Mouse (Mus musculus) heart, postnatal 0 days (tissue): ENCODE data around the gene Hist2h4.

ENCODE experiments used
- CTCF ChIP-seq: IDR thresholded peaks from 2 replicates; pipeline ENCODE4 v1.5.1; 2016; ENCODE audit warnings: antibody characterized with exemption, control low read depth, low read depth
- EP300 ChIP-seq: IDR thresholded peaks from 2 replicates; pipeline ENCODE4 v1.6.1; 2016; ENCODE audit warnings: antibody characterized with exemption, low read depth

DNA sequence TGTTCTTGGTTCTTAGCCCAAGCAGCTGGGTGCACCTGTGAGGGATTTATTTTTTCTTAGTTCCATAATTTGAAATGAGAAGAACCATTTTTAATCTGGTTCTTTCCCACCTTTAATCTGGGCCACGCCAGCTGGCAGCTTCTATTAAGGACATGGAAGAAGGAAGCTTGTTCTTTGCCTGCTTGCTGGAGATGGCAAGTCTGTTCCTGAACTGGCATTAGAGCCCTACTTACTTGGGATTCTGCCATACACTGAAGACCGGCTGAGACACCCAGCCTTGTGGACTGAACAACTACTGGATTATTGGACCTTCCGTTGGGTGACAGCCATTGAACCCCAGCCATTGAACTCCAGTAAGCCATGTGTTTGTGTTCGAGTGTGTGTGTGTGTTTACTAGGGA, 40.3 kb downstream of the Hist2h4 start:
- TF ChIP-seq CTCF, result no peak
- no peak for TF ChIP-seq EP300
